Mouse (Mus musculus) embryonic fibroblast, embryonic 13.5 days (primary cell): Measurements from ENCODE around the gene Prmt9.

Source experiments
- CTCF ChIP-seq: IDR thresholded peaks from 2 replicates; pipeline ENCODE4 v1.5.1; 2011; ENCODE audit warnings: mild to moderate bottlenecking, control low read depth, low read length, moderate library complexity, borderline replicate concordance; ENCODE audit not compliant: insufficient read depth
- POLR2A ChIP-seq: IDR thresholded peaks from 2 replicates; pipeline ENCODE4 v1.6.1; 2011; ENCODE audit warnings: low read depth, mild to moderate bottlenecking, control low read depth, low read length, moderate library complexity

DNA sequence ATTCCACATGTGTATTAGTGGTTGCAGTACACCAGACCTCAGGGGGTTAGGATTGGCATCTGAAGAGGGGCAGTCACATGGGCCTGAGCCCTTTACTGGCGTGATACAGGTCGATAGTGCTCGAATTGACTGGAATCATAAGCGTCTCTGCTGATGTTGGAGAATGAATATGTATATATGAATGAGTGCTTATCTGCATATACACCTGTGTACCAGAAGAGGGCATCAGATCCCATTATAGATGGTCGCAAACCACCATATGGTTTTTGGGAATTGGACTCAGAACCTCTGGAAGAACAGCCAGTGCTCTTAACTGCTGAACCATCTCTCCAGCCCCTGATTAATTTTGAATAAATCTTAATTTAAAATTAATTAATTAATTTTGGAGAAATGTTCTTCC is 25.0 kb downstream of the Prmt9 start:
- TF ChIP-seq CTCF: no peak
- TF ChIP-seq POLR2A: no peak
